Mouse (Mus musculus) liver, postnatal 0 days (tissue): Measurements from ENCODE around the gene Exoc3l.

ENCODE experiments used
- CTCF ChIP-seq: sonication (generic); IDR thresholded peaks from 2 replicates; pipeline ENCODE4 v1.5.1; 2016; ENCODE audit warnings: antibody characterized with exemption, low read depth
- EP300 ChIP-seq: IDR thresholded peaks from 2 replicates; pipeline ENCODE4 v1.6.1; 2016; ENCODE audit warnings: antibody characterized with exemption, low read depth, mild to moderate bottlenecking

DNA sequence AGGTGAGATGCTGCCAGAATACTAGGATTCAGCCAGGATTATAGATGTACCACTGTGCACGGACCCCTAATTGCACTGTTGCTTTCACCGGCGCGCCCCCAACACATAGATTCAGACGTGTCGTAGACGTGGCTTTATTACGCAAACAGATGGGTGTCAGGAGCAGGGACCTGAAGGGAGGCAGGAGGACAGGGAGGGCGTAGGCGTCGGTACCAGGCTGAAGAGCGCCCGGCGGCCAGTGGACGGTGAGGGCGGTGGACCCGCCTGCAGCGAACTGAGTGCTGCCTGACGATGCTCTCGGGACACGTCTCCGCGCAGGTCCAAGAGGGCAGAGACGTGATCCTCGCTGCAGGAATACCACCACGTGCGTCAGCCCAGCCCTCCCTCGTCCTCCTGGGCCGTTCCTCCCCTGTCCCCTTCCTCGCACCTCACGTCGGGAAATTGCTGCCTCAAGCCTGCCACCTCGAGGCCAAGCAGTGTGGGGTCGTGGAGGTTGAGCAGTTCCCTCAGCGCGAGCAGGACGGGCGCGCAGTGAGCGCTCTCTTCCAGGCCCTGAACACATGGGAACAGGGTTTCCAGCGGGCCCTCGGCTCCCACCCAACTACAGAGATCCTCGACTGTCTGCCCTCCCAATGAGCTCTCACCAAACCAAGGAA is 6.0 kb downstream of the Exoc3l start, which contains the start of gene 4931428F04Rik:
- peak; percentile 69 for TF ChIP-seq CTCF
- TF ChIP-seq EP300: no peak
